Mouse (Mus musculus) forebrain, embryonic 13.5 days (tissue): ENCODE results near the gene Pemt. TPM values are rescaled to one million over a fixed set of nuclear protein-coding genes. Genes with fewer than 3 reads are reported as not detected.
"Not testable (repeated sequence)": the region's sequence is repeated elsewhere in the genome, so short reads cannot be mapped to it uniquely, and the experiment has no call there.

Experiments
- ATAC-seq: fragments of 200-750 bp; cut with Nextera tagmentation; 2 replicates; pipeline ENCODE4 v1.8.0; 2017
- H3K27ac ChIP-seq: fragments of 300-500 bp; sonication (generic); 2 replicates; pipeline ENCODE4 v1.5.1; 2015; ENCODE audit warnings: inconsistent platforms, mild to moderate bottlenecking, moderate library complexity
- H3K27me3 ChIP-seq: fragments of 300-500 bp; sonication (generic); 2 replicates; pipeline ENCODE4 v1.6.1; 2015; ENCODE audit warnings: mild to moderate bottlenecking, inconsistent platforms
- H3K36me3 ChIP-seq: fragments of 300-500 bp; sonication (generic); 2 replicates; pipeline ENCODE4 v1.6.1; 2015; ENCODE audit warnings: mild to moderate bottlenecking, inconsistent platforms; ENCODE audit not compliant: poor library complexity, severe bottlenecking
- H3K4me1 ChIP-seq: fragments of 300-500 bp; sonication (generic); 2 replicates; pipeline ENCODE4 v1.6.1; 2015; ENCODE audit warnings: inconsistent platforms
- H3K4me2 ChIP-seq: fragments of 300-500 bp; sonication (generic); 2 replicates; pipeline ENCODE4 v1.6.1; 2015; ENCODE audit warnings: inconsistent platforms, mild to moderate bottlenecking, moderate library complexity
- H3K4me3 ChIP-seq: fragments of 300-500 bp; sonication (generic); 2 replicates; pipeline ENCODE4 v1.5.1; 2015; ENCODE audit warnings: mild to moderate bottlenecking, inconsistent platforms
- H3K9ac ChIP-seq: fragments of 300-500 bp; sonication (generic); 2 replicates; pipeline ENCODE4 v1.6.1; 2015; ENCODE audit warnings: mild to moderate bottlenecking, inconsistent platforms
- H3K9me3 ChIP-seq: fragments of 300-500 bp; sonication (generic); replicated peaks from 2 replicates; pipeline ENCODE4 v1.6.1; 2016; ENCODE audit warnings: inconsistent platforms
- WGBS: fragments of 180-500 bp; shearing (Covaris S2); methylation state at CpG from one replicate; pipeline ENCODE4 v1.1.7; 2015; 5-methylcytosine and 5-hydroxymethylcytosine counted together
- polyA plus RNA-seq: library from polyadenylated mRNA; unstranded; fragments of >200 nt; fragmentation: Nextera tagmentation; extraction: Ambion mirVana; gene quantifications from 2 replicates; pipeline ENCODE4 v1.2.1, GENCODE M21; 2015

Pemt gene
- polyA plus RNA-seq, 1 experiment from 2014 or later = 7.0 TPM

- ATAC-seq = no peak
- WGBS = 85% methylated on average over 9 of the region's 9 CpGs
Observed at GRCm38 (mm10) chr11:59961338-59961875, 84.9 kb downstream of the Pemt start.

GRCm38 (mm10) chr11:59960476-59961337, 85.6 kb downstream of the Pemt start:
- Histone ChIP-seq H3K4me3 (no peak overlapping the region), H3K9me3 (no peaks in the 10 kb centered on the region), H3K36me3 (peaks cover 27% of the 10 kb centered on the region), H3K27me3 (peaks cover 28% of the 10 kb centered on the region), H3K4me1 (peaks cover 25% of the 10 kb centered on the region), H3K27ac (no peak overlapping the region), H3K9ac (no peak overlapping the region), H3K4me2 (no peak overlapping the region)
- ATAC-seq = no peak
- WGBS = 90% methylated on average over 20 of the region's 20 CpGs

More at GRCm38 (mm10) chr11:59961338-59961875, 84.9 kb downstream of the Pemt start:
- H3K27ac ChIP-seq = no peak overlapping the region
- peaks cover 34% of the 10 kb centered on the region for H3K27me3 ChIP-seq
- no peak overlapping the region for H3K9ac ChIP-seq
- H3K4me1 ChIP-seq = peaks cover 25% of the 10 kb centered on the region
- H3K36me3 ChIP-seq = peaks cover 27% of the 10 kb centered on the region
- H3K9me3 ChIP-seq = no peaks in the 10 kb centered on the region
- no peak overlapping the region for H3K4me3 ChIP-seq
- no peak overlapping the region for H3K4me2 ChIP-seq

GRCm38 (mm10) chr11:59959453-59959852, 86.8 kb downstream of the Pemt start:
- H3K36me3 ChIP-seq = peaks cover 27% of the 10 kb centered on the region
- no peak overlapping the region for H3K4me2 ChIP-seq
- no peak overlapping the region for H3K4me3 ChIP-seq
- WGBS = 73% methylated on average over 4 of the region's 4 CpGs
- H3K27me3 ChIP-seq = peaks cover 20% of the 10 kb centered on the region
- no peak for ATAC-seq
- peaks cover 13% of the 10 kb centered on the region for H3K4me1 ChIP-seq
- no peak overlapping the region for H3K27ac ChIP-seq
- no peak overlapping the region for H3K9ac ChIP-seq
- H3K9me3 ChIP-seq = no peaks in the 10 kb centered on the region

GRCm38 (mm10) chr11:59956749-59957148, 89.5 kb downstream of the Pemt start:
- no peak overlapping the region for H3K9ac ChIP-seq
- no peak overlapping the region for H3K4me3 ChIP-seq
- H3K27me3 ChIP-seq = no peaks in the 10 kb centered on the region
- H3K4me2 ChIP-seq = no peak overlapping the region
- no peaks in the 10 kb centered on the region for H3K4me1 ChIP-seq
- WGBS = 90% methylated on average over 6 of the region's 6 CpGs
- H3K9me3 ChIP-seq = no peaks in the 10 kb centered on the region
- peaks cover 17% of the 10 kb centered on the region for H3K36me3 ChIP-seq
- no peak for ATAC-seq
- H3K27ac ChIP-seq = no peak overlapping the region

GRCm38 (mm10) chr11:59952892-59953291, 93.4 kb downstream of the Pemt start:
- no peak for ATAC-seq
- no peaks in the 10 kb centered on the region for H3K9me3 ChIP-seq
- H3K4me1 ChIP-seq = peaks cover 15% of the 10 kb centered on the region
- H3K27me3 ChIP-seq = no peaks in the 10 kb centered on the region
- no peak overlapping the region for H3K9ac ChIP-seq
- H3K4me3 ChIP-seq = no peak overlapping the region
- H3K4me2 ChIP-seq = no peak overlapping the region
- no peak overlapping the region for H3K27ac ChIP-seq
- 0 out of 2 replicates have a peak, but pooled peaks cover 2% of the 10 kb centered on the region for H3K36me3 ChIP-seq
- 88% methylated on average over 14 of the region's 14 CpGs for WGBS

- WGBS = 2% methylated on average over 16 of the region's 16 CpGs
- Histone ChIP-seq H3K4me1 (peaks cover 23% of the 10 kb centered on the region), H3K36me3 (no peaks in the 10 kb centered on the region), H3K9ac (peak overlapping the region; percentile 97), H3K27ac (peak overlapping the region; percentile 66; the same call in 1 of the 2 replicates), H3K9me3 (no peaks in the 10 kb centered on the region), H3K4me2 (peak overlapping the region; percentile 84), H3K27me3 (no peaks in the 10 kb centered on the region), H3K4me3 (peak overlapping the region; percentile 72)
- ATAC-seq = peak; percentile 46
Observed at GRCm38 (mm10) chr11:59948401-59948767, 97.9 kb downstream of the Pemt start.

- peak; percentile 98 for ATAC-seq
- Histone ChIP-seq H3K4me2 (peak within 1 kb of the TSS; percentile 84), H3K27ac (peak within 1 kb of the TSS; percentile 72), H3K4me1 (peaks cover 23% of the 10 kb centered on the region), H3K36me3 (no peaks in the 10 kb centered on the region), H3K4me3 (peak within 1 kb of the TSS; percentile 72), H3K9ac (peak within 1 kb of the TSS; percentile 97), H3K27me3 (no peaks in the 10 kb centered on the region), H3K9me3 (no peaks in the 10 kb centered on the region)
- WGBS = 1% methylated on average over 43 of the region's 43 CpGs
Observed at GRCm38 (mm10) chr11:59947752-59948400, 98.4 kb downstream of the Pemt start, which contains the start of gene Med9. TSS of gene Med9 (plus strand) at chr11:59948206.

GRCm38 (mm10) chr11:59944855-59945254, 101.4 kb downstream of the Pemt start:
- H3K4me3 ChIP-seq, H3K4me2 ChIP-seq, H3K27ac ChIP-seq, H3K36me3 ChIP-seq, H3K27me3 ChIP-seq, H3K9me3 ChIP-seq, H3K9ac ChIP-seq, ATAC-seq: not testable (repeated sequence)
- H3K4me1 ChIP-seq = peaks cover 19% of the 10 kb centered on the region
- 86% methylated on average over 10 of the region's 10 CpGs for WGBS

- Histone ChIP-seq H3K4me1 (no peaks in the 10 kb centered on the region), H3K36me3 (no peaks in the 10 kb centered on the region), H3K4me3 (no peak overlapping the region), H3K27ac (no peak overlapping the region), H3K27me3 (no peaks in the 10 kb centered on the region), H3K9ac (no peak overlapping the region), H3K4me2 (no peak overlapping the region), H3K9me3 (no peaks in the 10 kb centered on the region; the same call in 1 of the 2 replicates)
- 18% methylated on average over 3 of the region's 3 CpGs for WGBS
- ATAC-seq = no peak
Observed at GRCm38 (mm10) chr11:59941391-59941790, 104.9 kb downstream of the Pemt start.

GRCm38 (mm10) chr11:59940645-59941044, 105.6 kb downstream of the Pemt start:
- no peak overlapping the region for H3K4me2 ChIP-seq
- WGBS = 68% methylated on average over 3 of the region's 3 CpGs
- no peaks in the 10 kb centered on the region for H3K36me3 ChIP-seq
- ATAC-seq = no peak
- H3K4me1 ChIP-seq = no peaks in the 10 kb centered on the region
- H3K9me3 ChIP-seq = no peaks in the 10 kb centered on the region; the same call in 1 of the 2 replicates
- H3K27me3 ChIP-seq = no peaks in the 10 kb centered on the region
- no peak overlapping the region for H3K27ac ChIP-seq
- no peak overlapping the region for H3K9ac ChIP-seq
- H3K4me3 ChIP-seq = no peak overlapping the region

GRCm38 (mm10) chr11:59939821-59940220, 106.5 kb downstream of the Pemt start:
- H3K27me3 ChIP-seq = no peaks in the 10 kb centered on the region
- H3K4me2 ChIP-seq = no peak overlapping the region
- no peaks in the 10 kb centered on the region for H3K4me1 ChIP-seq
- H3K9me3 ChIP-seq = no peaks in the 10 kb centered on the region; the same call in 1 of the 2 replicates
- no peak overlapping the region for H3K4me3 ChIP-seq
- H3K36me3 ChIP-seq = no peaks in the 10 kb centered on the region
- H3K27ac ChIP-seq = no peak overlapping the region
- no peak overlapping the region for H3K9ac ChIP-seq
- ATAC-seq = no peak
- WGBS = 83% methylated on average over 1 of the region's 1 CpGs

- H3K4me1 ChIP-seq = peaks cover 4% of the 10 kb centered on the region; the same call in 1 of the 2 replicates
- no peak for ATAC-seq
- H3K36me3 ChIP-seq = no peaks in the 10 kb centered on the region
- H3K4me2 ChIP-seq = no peak overlapping the region
- H3K27me3 ChIP-seq = no peaks in the 10 kb centered on the region
- no peak overlapping the region for H3K9ac ChIP-seq
- 37% methylated on average over 2 of the region's 2 CpGs for WGBS
- H3K4me3 ChIP-seq = no peak overlapping the region
- H3K9me3 ChIP-seq = no peaks in the 10 kb centered on the region; the same call in 1 of the 2 replicates
- no peak overlapping the region for H3K27ac ChIP-seq
Observed at GRCm38 (mm10) chr11:59937615-59938014, 108.7 kb downstream of the Pemt start.
